In genomic region chr15:88202736-88203135, GRCm38 (mm10) we compare ENCODE assay signal across 17 mouse cellular contexts.
DNase-seq lines count a peak whose midpoint lies in the region; ATAC-seq and TF ChIP-seq lines count a peak whose summit lies in the region.
"Had no signal": no experiment of that assay in that cellular context is flagged by ENCODE, and none has a peak within 500 bp of the region (broad histone marks: within the 10 kb centered on the region; RNA-seq: fewer than 3 reads in every experiment).

No protein-coding gene starts in this region.

- no peak for TF ChIP-seq CTCF in kidney, adult 2 months (conservative IDR thresholded peaks at IDR 0.05; ENCODE audit: insufficient read depth, insufficient read length, low read depth, low read length)

- H3K4me1 ChIP-seq in midbrain, embryonic 14.5 days (ENCODE audit: control insufficient read depth, insufficient read depth, low read length), result peaks cover 18% of the 10 kb centered on the region
- peaks cover 13% of the 10 kb centered on the region; the same call in 1 of the 2 replicates for H3K4me1 ChIP-seq in midbrain, embryonic 16.5 days (ENCODE audit: control insufficient read depth, insufficient read depth, low read length)
- H3K4me1 ChIP-seq in hindbrain, embryonic 15.5 days (replicated peaks), result peaks cover 14% of the 10 kb centered on the region
- H3K4me1 ChIP-seq in kidney, adult 2 months (ENCODE audit: control insufficient read depth, insufficient read depth, low read length), result no peaks in the 10 kb centered on the region
- H3K4me1 ChIP-seq: embryonic facial prominence, embryonic 13.5 days; limb, embryonic 15.5 days; liver, embryonic 15.5 days had no signal

- H3K4me3 ChIP-seq in midbrain, embryonic 14.5 days (replicated peaks; ENCODE audit: low read depth, low read length), result no peak overlapping the region
- H3K4me3 ChIP-seq in midbrain, embryonic 16.5 days (ENCODE audit: low read depth, low read length), result no peak overlapping the region
- H3K4me3 ChIP-seq in hindbrain, embryonic 15.5 days, result no peak overlapping the region
- no peak overlapping the region for H3K4me3 ChIP-seq in kidney, adult 2 months (ENCODE audit: insufficient read depth, low read depth, low read length)
- H3K4me3 ChIP-seq: embryonic facial prominence, embryonic 13.5 days; limb, embryonic 15.5 days; liver, embryonic 15.5 days had no signal

- no peaks in the 10 kb centered on the region for H3K9me3 ChIP-seq in midbrain, embryonic 14.5 days (ENCODE audit: control insufficient read depth, low read length)
- H3K9me3 ChIP-seq in midbrain, embryonic 16.5 days (replicated peaks; ENCODE audit: control insufficient read depth, low read length, poor library complexity, severe bottlenecking), result no peaks in the 10 kb centered on the region
- no peaks in the 10 kb centered on the region for H3K9me3 ChIP-seq in hindbrain, embryonic 15.5 days
- H3K9me3 ChIP-seq: embryonic facial prominence, embryonic 13.5 days; limb, embryonic 15.5 days; liver, embryonic 15.5 days had no signal

- no peak overlapping the region for H3K9ac ChIP-seq in midbrain, embryonic 14.5 days (replicated peaks; ENCODE audit: low read length)
- H3K9ac ChIP-seq in midbrain, embryonic 16.5 days (ENCODE audit: low read depth, low read length), result no peak overlapping the region
- H3K9ac ChIP-seq in hindbrain, embryonic 15.5 days, result no peak overlapping the region
- H3K9ac ChIP-seq: embryonic facial prominence, embryonic 13.5 days; limb, embryonic 15.5 days; liver, embryonic 15.5 days had no signal

- no peak for DNase-seq in frontal cortex, postnatal 25 days (ENCODE audit: low spot score in 2 of 2)
- DNase-seq in midbrain, embryonic 14.5 days, result peak; percentile 79
- DNase-seq in retina, embryonic 14.5 days (ENCODE audit: low spot score), result peak; percentile 64
- DNase-seq in layer of hippocampus, adult 9-11 months, result no peak
- DNase-seq in kidney, adult 2 months, result no peak
- DNase-seq: cerebellum, adult 9-11 months; heart, postnatal 36 days; layer of hippocampus, postnatal 36 days had no signal

- no peak overlapping the region for H3K27ac ChIP-seq in midbrain, embryonic 14.5 days (replicated peaks; ENCODE audit: low read depth, low read length)
- H3K27ac ChIP-seq in midbrain, embryonic 16.5 days (ENCODE audit: low read length), result no peak overlapping the region
- 0 out of 2 replicates have a peak overlapping the region, but pooled peaks have one; percentile 10 for H3K27ac ChIP-seq in hindbrain, embryonic 15.5 days (replicated peaks)
- no peak overlapping the region for H3K27ac ChIP-seq in kidney, adult 2 months (ENCODE audit: insufficient read depth, low read depth, low read length)
- H3K27ac ChIP-seq: embryonic facial prominence, embryonic 13.5 days; limb, embryonic 15.5 days; liver, embryonic 15.5 days; macrophage had no signal

- no peaks in the 10 kb centered on the region for H3K27me3 ChIP-seq in midbrain, embryonic 14.5 days (ENCODE audit: control insufficient read depth, insufficient read depth, low read length)
- no peaks in the 10 kb centered on the region for H3K27me3 ChIP-seq in midbrain, embryonic 16.5 days (ENCODE audit: control insufficient read depth, insufficient read depth, low read depth, low read length)
- no peaks in the 10 kb centered on the region for H3K27me3 ChIP-seq in hindbrain, embryonic 15.5 days
- no peaks in the 10 kb centered on the region for H3K27me3 ChIP-seq in kidney, adult 2 months (replicated peaks; ENCODE audit: control insufficient read depth, insufficient read depth, low read length)
- H3K27me3 ChIP-seq: embryonic facial prominence, embryonic 13.5 days; limb, embryonic 15.5 days; liver, embryonic 15.5 days had no signal

- peak overlapping the region; percentile 27; the same call in 1 of the 2 replicates for H3K4me2 ChIP-seq in midbrain, embryonic 14.5 days (ENCODE audit: low read length)
- no peak overlapping the region for H3K4me2 ChIP-seq in midbrain, embryonic 16.5 days (ENCODE audit: low read length)
- H3K4me2 ChIP-seq in hindbrain, embryonic 15.5 days, result no peak overlapping the region
- H3K4me2 ChIP-seq: embryonic facial prominence, embryonic 13.5 days; limb, embryonic 15.5 days; liver, embryonic 15.5 days had no signal

- WGBS in midbrain, embryonic 14.5 days, result 11% methylated on average over 3 of the region's 3 CpGs
- 25% methylated on average over 3 of the region's 3 CpGs for WGBS in midbrain, embryonic 16.5 days
- WGBS in hindbrain, embryonic 15.5 days, result 32% methylated on average over 3 of the region's 3 CpGs
- WGBS in kidney, adult 2 months, result 72% methylated on average over 3 of the region's 3 CpGs

- no peak for TF ChIP-seq POLR2A in kidney, adult 2 months (IDR thresholded peaks at IDR 0.05; ENCODE audit: low read depth, low read length)

- ATAC-seq in frontal cortex, adult (ENCODE audit: low TSS enrichment), result peak; percentile 44
- ATAC-seq in midbrain, embryonic 14.5 days (ENCODE audit: low FRiP score, low TSS enrichment), result no peak
- no peak for ATAC-seq in midbrain, embryonic 16.5 days
- no peak for ATAC-seq in hindbrain, embryonic 15.5 days (ENCODE audit: low FRiP score, low read depth)
- ATAC-seq: forebrain, embryonic 16.5 days; intestine, embryonic 16.5 days had no signal

- H3K36me3 ChIP-seq in midbrain, embryonic 14.5 days (ENCODE audit: control insufficient read depth, insufficient read depth, low read length), result no peaks in the 10 kb centered on the region
- H3K36me3 ChIP-seq in midbrain, embryonic 16.5 days (ENCODE audit: control insufficient read depth, insufficient read depth, low read length), result no peaks in the 10 kb centered on the region
- no peaks in the 10 kb centered on the region for H3K36me3 ChIP-seq in hindbrain, embryonic 15.5 days
- no peaks in the 10 kb centered on the region for H3K36me3 ChIP-seq in kidney, adult 2 months (ENCODE audit: control insufficient read depth, insufficient read depth, low read length)
- H3K36me3 ChIP-seq: embryonic facial prominence, embryonic 13.5 days; limb, embryonic 15.5 days; liver, embryonic 15.5 days had no signal

Comparison
In these comparisons a context has a peak if more than half of its experiments do, and no peak if none do; other contexts are left out.
1. DNase-seq: peak in midbrain, embryonic 14.5 days (single experiment) and retina, embryonic 14.5 days (single experiment); none in frontal cortex, postnatal 25 days (0 of 2), layer of hippocampus, adult 9-11 months (single experiment) and kidney, adult 2 months (single experiment).